Mouse (Mus musculus): ENCODE data around the gene Cltc.

Cltc gene

DNA sequence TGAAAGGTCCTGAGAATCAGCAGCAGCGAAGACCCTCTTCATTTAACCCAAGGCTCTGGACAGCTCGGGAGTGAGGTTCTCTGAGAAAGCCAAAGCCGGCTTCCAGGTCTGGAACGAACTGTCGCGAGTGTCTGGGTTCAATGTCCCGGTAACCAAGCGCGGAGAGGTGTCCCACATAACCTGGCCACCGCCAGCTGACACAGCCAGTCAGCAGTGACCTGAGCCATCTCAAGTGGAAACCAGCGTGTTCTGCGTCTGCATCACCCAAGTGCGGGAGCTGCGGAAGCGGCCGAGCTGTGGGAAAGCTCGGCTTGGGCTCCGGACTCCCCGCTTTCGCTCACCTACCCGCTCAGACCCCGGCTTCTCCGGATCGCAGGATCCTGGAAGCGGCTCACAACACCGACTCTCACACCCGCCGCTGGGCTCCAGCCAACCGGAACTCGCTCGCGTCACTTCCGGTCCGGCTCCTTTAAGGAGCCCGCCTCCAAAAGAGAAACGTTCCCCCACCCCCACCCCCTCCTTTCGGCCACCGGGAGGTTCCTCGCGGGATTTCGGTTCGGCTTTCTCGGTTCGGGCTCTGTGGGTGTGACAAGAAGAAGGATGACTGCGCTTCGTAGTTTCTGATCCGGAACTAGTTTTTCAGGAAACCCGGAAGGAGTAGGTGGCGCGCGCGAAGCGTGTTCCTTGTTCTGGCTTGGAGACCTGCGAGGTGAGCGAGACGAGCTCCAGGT lies 73.8 kb downstream of the Cltc start, which contains the start of the genes Vmp1 and Ptrh2:
Gene Vmp1 (minus strand): TSS at position 442 of the 731 bp plus-strand sequence.
Gene Ptrh2 (plus strand): TSS at position 591 of the 731 bp plus-strand sequence.
- in situ Hi-C loops (cut with MseI, MboI), result no loop called here

DNA sequence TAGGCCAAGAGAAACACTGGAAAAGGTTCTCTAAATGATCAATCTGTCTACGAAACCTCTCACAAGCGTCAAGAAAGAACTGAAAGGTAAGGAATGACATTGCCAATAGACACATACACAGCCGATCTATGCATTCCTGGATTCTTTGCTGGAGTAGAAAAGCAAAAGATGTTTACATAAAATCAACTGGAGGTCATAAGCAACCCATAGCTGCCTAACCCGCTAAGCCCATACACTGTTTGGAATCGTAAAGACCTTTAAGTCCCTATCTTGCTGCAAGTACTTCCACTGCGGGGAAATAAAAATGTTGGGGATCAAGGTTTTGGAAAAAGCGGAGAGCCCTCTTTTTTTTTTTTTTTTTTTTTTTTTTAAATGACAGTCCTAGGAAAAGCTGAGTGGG lies 74.5 kb downstream of the Cltc start:
- in situ Hi-C loops (cut with MseI, MboI), result no loop called here

DNA sequence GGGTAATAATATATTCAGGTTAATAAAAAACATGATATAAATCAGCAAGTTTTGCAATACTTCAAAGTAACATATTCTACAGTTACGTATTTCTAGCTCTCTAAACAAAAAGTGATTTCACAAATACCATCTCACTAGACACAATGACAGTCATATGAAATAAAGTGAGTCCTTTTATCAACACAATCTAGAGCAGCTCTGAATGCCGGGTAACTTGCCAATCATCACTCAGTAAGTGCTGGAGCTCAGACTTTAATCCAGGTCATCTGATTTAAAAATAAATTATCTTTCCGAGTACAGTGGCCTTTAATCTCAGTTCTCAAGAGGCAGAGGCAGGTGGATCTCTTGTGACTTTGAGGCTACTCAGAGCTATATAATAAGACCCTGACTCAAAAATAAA lies 75.9 kb downstream of the Cltc start:
- in situ Hi-C loops (cut with MseI, MboI), result no loop called here

DNA sequence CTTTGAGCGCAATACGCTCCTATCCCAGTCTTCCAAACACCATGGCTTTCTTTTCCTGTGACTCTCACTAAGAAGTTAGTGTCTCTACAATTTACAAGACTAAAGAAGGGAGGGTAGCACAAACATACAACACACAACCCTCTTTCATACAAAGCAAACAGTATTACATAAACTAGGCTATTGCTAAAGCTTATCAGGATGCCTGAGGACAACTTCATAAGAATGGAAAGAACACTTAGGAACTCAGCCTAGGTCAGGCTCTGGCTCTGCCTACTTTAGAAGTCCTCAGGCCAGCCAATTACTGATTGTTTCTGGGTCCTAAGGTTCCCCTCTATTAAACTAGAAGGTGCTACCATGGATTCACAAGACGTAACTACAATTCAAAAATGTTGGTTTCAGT lies 76.6 kb downstream of the Cltc start:
- in situ Hi-C loops (cut with MseI, MboI), result no loop called here

DNA sequence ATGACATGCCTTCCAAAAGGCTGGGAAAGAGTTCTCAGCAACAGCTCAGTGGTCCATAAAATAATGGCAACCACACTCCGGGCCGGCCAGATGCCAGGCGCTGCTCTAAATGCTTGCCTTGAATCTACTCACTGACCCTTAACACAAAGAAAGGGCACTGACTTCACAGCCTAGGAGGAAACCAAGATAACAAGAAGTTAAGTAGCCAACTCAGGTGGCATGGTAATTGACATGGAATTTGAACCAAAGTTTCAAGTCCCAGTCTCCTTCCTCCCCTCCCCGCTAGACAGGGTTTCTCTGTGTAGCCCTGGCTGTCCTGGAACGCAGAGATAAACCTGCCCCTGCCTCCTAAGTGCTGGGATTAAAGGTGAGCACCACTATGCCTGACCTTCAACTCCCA lies 78.4 kb downstream of the Cltc start:
- in situ Hi-C loops (cut with MseI, MboI), result no loop called here

DNA sequence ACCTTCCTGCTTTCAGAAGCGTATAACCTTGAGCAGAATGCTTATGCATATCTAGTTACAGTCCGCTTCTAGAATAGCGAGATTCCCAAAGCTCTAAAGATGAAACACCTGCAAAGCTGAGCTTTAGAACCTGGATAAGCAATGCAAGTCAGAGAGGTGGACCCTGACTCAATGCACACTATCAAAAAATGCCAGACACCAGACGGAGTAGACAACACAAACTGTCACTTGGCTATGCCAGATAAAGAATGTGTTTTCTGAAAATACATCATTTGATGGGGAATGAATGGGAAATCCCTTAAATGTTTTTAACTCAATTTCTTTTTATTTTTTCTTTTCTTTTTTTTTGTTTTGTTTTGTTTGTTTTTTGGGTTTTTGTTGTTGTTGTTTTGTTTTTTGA lies 81.8 kb downstream of the Cltc start:
- in situ Hi-C loops (cut with MseI, MboI), result no loop called here

DNA sequence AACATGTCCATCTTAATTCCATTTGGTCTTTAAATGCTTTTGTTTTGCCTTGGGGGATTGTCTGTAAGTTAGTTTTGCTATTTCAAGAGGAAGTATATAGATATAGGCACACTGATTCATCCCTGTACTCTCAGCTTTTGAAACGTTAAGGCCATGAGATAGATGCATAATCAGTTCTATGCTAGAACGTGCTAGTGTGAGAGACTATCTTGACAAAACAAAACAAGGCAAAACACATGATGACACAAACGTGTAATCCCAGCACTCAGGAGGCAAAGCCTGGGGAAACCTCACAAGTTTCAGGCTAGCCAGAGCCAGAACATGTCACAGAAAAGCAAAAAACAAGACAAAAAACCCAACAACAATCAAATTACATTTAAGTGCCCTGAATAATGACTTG lies 84.6 kb downstream of the Cltc start:
- in situ Hi-C loops (cut with MseI, MboI), result no loop called here

DNA sequence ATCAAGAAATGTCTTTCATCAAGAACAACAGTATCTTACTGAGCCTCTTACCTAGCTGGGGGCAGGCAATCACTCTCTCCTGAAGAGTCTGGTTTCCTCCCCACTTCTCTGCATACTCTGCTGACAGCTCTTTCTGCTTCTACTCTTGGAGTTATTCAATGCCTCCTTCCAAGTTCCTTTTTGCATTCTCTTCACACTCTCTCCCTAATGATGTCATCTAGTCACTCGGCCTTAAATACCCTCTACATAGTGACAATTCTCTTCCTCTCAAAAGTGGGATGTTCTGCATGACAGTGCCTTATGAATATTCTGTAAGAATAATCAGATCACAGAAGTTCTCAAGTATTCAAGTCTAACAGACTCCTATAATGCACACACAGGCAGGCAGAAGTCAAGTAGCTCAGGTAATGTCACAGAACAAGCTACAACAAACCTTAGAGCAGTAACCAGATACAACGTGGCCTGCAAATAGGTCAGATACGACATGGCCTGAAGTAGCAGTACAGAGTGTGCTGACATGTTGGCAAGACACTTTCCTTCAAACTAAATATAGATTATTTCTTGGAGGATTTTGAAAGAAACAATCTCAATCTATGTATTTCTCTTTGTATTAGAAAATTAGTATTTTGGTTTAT lies 86.2 kb downstream of the Cltc start:
- in situ Hi-C loops (cut with MseI, MboI), result no loop called here

DNA sequence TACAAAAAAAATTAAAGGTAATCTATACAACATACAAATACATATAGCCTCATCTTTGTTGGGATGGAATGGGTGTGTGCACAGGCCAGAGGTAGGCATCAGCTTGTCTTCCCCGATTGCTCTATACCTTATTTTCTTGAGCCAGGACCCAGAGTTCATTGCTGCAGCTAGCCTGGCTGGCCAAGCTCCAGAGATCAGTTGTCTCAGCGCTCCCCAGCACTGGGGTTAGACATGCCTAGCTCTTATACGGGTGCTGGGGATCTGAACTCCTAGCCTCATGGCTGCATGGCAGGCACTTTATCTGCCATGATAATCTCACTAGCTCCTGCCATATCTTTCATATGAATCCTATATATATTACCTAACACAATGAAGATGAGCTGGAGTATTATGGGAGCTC lies 89.2 kb downstream of the Cltc start:
- in situ Hi-C loops (cut with MseI, MboI), result no loop called here

DNA sequence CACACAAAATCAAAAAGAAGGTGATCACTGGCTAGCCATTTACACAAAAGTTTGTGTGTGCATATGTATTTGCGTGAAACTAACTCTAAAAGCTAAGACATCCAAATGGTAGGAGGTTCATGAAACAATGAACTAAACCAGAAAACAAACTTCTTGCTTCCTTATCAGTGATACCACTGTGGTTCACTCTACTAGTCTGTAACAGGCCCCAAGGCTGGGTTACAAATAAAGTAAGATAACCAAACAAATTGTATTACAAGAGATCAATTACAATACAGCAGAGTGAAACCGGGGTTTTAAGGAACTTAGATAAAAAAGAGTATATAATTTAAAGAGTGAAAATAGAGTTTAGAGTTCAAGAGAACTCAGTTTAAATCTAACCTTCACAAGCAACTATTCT lies 89.8 kb downstream of the Cltc start:
- in situ Hi-C loops (cut with MseI, MboI), result no loop called here

DNA sequence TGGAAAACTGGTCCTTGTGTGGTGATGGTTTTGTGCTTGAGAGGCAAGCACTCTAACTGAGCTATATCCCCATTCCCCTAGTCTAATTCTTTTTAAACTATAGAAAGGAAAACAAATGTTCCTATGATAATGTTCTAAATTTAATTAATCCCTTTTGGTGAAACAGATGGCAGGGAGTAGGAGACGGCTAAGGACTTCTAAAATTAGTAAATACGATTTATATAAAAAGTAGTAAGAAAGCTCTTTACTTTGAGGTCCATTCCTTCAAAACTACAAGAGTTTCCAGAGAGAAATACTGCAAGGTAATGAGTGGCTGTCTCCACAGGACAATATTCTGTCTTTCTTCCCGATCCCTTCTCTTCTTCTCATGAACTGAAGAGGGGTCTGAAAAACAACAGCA lies 93.0 kb downstream of the Cltc start:
- in situ Hi-C loops (cut with MseI, MboI), result no loop called here

DNA sequence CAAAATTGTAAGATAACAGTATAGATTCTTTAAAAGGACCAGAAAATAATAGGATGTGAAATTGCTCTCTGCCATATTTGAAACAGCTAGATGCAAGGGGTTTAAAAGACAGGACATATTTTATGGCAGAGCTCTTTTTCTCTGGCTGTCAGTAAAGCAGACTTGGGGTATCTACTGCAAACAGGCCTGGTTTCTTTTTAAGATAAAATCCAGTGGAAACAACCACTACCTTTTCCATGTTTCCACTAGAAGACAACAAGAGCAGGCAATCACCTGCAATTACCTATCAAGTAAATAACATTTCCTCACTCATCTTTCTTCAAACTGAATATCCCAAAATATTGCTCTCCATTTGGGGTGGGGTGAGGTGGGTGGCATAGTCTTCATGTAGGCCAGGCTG lies 93.4 kb downstream of the Cltc start:
- in situ Hi-C loops (cut with MseI, MboI), result no loop called here

DNA sequence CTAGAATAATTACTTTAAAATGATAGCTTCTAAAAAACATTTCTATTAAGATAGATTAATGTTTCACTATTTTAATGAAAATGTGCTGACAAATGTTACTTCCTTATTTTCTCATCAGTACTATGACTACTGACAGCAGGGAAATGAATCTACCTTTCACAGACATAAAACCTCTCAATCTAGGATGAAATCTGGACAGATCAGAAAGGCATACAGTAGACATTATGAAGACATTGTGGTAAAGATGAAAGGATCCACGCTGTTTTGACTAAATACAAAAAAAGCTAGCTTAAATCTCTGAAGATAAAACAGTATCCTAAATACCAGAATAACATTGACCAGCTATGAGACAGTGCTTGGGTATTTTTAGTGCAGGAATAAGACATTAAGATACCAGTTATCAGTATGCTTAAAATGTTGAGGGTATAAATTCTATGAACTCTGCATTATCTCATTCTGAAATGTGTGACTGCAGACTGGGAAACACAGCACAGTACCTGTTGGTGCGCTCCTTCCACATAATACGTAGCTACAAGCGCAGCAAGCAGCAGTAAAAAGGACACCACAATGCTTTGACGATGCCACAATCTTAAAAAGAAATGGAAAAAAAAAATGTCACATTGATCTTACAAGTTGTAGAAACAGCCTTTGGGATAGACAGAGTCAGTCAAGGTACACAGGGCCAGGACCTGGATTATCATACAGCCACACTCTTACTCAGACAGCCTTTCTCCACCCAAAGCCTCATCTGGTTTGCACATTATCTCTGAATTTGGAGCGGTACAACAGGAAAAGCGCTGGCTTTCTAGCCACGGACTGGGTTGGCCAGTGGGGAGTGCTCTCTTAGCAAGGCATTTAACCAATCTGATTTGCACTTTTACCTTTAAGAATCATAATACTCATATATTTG lies 94.1 kb downstream of the Cltc start:
- in situ Hi-C loops (cut with MseI, MboI), result no loop called here

DNA sequence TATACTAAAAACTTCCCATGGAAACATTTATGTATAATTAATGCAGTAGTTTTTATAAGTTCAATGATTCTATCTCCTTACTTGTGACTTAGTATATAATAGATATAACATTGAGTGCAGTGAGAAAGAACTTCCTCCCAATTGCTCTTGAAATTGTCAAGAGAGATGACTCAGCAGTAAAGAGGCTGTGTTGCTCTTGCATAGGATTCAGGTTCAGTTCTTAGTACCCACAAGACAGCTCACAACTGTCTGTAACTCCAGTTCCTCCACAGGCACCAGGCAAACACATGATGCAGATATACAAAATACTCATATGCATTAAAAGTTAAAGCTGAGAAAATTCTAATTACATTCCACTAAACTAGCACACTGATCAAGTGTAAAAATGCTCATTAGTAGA lies 99.5 kb downstream of the Cltc start:
- in situ Hi-C loops (cut with MseI, MboI), result no loop called here

DNA sequence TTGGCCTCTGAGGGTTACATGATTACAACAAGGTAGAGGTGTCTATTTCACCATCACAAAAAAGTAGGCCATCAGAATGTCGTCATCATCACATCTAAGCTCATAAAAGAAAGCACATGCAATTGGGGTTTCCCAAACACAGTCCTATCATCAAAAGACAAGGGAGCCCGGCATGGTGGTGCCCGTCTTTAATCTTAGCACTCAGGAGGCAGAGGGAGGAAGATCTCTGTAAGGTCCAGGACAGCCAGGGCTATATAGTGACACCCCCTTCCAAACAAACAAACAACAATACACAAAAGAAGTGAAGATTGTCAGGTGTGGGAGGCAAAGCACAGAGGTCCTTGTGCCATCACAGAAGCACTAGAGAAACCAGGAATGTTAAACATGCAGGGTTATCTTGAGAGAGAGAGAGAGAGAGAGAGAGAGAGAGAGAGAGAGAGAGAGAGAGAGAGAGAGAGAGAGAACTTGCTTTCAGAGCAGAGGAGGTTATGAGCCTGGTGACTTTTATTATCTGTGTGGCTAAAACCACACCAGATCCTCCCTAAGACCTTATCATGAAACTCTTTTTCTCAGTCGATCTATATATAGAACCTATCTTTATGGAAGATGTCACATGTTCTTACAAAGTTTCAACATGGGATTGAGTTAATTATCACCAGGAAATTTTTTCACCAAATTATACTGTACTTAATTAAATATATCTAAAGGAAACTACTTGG lies 100.4 kb downstream of the Cltc start:
- in situ Hi-C loops (cut with MseI, MboI), result no loop called here

DNA sequence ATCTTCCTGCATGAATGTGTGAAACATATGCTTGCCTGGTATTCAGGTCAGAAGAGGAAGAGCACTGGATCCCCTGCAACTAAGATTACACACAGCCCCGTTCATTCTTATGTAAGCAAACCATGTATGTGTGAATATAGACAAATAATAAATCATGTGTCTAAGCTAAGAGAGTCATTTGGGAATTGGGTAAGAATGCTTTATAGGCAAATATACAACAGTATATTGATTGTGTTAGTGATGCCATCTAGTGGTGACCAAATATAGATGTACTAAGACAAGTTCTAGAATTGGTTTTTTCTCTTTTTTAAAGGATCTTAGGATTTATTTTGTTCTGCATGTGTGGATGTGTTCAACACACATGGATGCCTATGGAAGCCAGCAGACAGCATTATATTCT lies 101.7 kb downstream of the Cltc start:
- in situ Hi-C loops (cut with MseI, MboI), result no loop called here

DNA sequence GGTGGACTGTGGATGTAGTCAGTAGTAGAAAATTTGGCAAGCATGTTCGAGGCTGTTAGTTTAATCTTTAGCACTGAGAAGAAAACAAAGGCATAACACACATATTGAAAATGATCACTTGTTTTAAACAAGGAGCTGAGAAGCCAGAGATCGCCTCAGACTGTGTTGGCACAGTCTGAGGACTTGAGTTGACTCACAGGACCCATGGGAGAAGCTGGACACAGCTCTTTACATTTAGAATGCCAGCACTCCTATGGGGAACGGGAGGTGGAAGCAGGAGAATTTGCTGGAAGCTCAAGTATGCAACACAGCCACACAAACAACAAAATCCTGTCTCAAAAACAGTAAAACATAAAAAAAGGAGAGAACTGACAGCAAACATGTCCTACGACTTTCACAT lies 103.3 kb downstream of the Cltc start:
- in situ Hi-C loops (cut with MseI, MboI), result loop anchor here (5.0 kb wide), 2 partner anchors 82 to 87 kb away; no protein-coding TSS in a partner anchor

DNA sequence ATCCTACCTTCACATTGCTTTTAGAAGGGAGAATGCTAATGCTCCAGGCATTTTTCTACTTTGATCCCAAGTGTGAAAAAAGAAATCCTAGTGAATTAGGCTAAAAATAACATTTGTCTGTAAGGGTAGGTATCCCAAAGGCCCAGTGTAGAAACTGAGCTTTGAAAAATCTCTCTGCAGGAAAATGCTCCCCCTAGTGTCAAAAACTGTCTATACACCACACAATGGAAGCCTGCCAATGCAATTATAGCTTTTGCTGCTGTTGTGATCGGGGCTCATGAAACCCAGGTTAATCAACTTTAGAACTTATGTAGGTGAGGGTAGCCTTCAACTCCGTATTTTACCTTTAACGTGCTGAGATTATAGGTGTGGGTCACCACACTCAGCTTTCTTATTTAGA lies 103.9 kb downstream of the Cltc start:
- in situ Hi-C loops (cut with MseI, MboI), result loop anchor here (5.0 kb wide), 2 partner anchors 81 to 86 kb away; no protein-coding TSS in a partner anchor

DNA sequence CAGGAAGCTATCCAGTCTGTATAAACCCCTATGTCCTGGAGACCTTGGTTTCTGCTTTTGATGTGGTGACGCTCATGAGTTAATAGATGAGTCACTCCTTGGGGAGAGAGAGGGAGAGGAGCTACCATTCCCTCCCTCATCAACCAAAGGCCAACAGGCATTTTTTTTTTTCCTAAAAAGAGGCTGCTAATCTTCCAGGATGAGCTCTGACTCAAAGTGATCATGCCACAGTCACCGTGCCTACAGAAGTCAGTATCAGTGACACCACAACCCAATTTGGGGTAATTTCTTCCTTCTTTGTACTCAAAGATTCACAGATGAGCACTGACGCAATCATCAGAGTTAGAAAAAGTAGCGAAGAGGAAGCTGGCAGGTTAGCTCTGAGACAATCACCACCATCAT lies 104.8 kb downstream of the Cltc start:
- in situ Hi-C loops (cut with MseI, MboI), result loop anchor here (5.0 kb wide), 2 partner anchors 80 to 85 kb away; no protein-coding TSS in a partner anchor

DNA sequence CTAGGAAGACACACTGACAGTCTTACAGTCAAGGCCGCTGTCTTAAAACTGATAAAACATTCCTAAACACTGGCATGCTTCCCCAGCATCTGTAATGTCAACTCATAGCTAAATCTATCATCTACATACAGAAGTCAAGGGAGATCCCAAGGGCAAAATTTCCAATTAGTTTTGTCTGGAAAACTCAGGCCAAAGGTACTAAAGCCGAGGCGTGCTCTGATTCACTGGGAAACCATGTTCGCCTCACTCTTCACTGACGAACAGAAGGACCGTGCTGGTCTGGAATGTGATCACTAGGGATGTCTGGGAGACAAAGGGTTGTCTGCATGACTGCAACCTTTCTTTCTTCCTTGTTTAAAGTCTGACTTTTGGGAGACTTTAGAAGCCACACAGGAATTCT lies 106.7 kb downstream of the Cltc start:
- in situ Hi-C loops (cut with MseI, MboI), result loop anchor here (5.0 kb wide), 2 partner anchors 78 to 83 kb away; no protein-coding TSS in a partner anchor

DNA sequence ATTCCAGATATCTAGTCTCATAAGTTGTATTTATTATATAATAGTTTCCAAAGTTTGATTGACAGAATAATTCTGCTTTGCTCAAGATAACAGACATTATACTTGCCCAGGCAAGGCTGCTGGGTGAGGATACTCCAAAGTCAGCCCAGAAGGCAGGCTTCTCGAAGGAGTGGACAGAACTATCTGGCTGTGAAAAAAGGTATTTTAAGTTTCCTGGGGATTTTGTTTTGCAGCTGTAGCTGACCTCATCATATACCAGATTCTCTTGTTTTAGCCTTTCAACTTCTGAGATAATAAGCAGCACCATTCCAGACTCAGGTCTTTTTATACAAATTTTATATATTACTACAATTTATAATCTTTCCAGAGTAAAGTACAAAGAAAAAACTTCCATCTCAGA lies 107.8 kb downstream of the Cltc start:
- in situ Hi-C loops (cut with MseI, MboI), result no loop called here

Measured in mouse trophoblast stem cell (cell line).